Mouse (Mus musculus) neural tube, embryonic 10.5 days (tissue): ENCODE results near the gene Bend3.

Source experiments
- DNase-seq: peaks from one replicate; pipeline ENCODE4 v3.0.0-alpha.2; 2017; ENCODE audit warnings: low spot score; ENCODE audit errors: extremely low spot score

The Bend3 gene

DNA sequence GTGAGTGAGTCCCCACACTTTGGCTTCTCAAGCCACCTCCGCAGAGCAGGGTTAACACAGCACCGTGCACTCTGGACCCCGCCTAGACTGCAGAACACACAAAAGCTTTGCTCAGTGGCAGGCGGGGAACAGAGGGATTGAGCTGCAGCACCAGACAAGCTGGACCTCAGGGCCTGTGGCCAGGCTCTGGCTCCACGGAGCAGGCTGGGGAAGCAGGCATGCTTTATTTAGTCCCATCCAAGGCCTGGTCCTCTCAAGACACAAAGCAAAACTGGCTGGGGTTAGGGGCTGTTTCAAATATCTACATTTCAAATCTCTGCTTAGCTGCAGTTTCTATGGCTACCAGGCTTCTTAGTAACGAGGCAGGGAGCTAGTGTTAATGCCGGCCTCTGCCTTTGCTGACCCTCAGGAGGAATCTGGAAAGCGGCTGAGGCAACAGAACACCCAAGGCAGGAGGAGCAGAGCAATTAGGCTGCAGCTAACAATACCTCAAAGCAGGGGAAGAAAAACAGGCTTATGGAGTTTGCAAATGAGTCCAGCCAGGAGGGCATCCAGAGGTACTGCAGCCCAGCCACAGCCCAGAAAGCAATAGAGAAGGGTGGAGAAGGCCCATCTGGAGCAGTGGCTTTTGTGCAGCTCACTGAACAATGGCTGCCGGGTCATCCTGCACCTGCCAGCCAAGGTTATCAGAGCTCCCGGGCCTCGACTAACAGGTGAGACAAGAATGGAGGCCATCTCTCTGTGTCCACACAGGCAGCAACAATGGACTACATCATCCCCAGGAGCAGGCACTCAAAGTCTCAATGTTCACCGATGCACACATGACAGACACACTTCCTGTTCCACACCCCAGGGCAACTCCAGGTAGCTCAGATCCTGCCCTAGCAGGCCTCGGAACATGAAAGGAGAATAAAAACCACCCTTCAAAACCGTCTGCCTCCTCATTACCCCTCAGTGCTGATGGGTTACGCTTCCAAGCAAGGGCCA, 48.9 kb downstream of the Bend3 start:
- DNase-seq = peak; percentile 18

DNA sequence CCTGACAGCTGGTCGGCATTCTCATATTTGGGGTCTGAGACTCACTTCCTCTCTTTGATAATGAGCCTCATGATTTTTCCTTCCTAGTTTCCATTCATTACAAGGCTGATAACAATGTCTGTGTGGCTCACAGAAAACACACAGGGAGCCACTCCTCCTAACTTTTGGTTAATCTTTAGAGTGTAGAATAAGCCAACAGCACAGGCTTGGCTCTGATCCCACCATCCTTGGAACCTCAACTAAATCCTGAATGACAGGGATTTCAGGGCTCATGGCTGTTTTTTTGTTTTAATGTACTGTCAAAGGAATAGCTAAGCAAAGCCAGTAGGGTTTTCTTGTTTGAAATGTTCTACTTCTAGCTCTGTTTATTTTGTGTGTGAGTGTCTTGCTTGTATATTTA, 55.8 kb downstream of the Bend3 start:
- DNase-seq = no peak

DNA sequence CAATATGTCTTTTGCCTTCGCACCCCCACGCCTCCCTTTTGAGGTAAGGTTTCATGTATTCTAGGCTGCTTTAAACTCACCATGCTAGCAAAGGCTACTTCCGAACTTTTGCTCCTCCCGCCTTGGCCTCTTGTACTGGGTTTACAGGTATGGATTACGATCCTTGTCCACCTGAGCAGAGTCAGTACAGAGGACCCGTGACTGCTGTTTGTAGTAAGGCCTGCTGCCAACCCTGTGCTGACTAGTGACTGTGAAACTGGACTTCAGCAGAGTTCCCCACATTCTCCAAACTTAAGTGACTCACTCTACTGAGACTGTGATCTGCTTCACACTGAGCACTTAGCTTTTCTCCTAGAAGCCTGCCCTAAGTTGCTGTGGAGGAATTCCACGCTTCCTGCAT, 59.0 kb downstream of the Bend3 start:
- no peak for DNase-seq

DNA sequence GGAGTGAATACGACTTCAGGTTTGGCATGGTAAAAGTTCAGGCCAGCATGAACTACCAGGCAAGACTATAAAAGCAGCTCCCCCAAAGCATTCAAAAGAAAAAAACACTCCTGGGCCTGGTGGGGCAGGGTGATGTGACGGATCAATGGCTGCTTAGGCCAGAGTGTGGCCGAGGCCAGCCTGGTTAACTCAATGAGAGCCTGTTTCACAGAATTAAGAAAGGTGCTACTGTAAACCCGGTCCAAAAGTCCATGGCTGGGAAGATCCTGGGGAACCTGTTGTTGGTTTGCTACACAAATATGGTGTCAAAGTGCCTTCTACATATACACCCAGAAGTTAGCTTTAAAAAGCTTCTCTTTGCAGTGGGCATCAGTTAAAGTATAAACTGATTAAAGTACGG, 60.2 kb downstream of the Bend3 start:
- DNase-seq = no peak

DNA sequence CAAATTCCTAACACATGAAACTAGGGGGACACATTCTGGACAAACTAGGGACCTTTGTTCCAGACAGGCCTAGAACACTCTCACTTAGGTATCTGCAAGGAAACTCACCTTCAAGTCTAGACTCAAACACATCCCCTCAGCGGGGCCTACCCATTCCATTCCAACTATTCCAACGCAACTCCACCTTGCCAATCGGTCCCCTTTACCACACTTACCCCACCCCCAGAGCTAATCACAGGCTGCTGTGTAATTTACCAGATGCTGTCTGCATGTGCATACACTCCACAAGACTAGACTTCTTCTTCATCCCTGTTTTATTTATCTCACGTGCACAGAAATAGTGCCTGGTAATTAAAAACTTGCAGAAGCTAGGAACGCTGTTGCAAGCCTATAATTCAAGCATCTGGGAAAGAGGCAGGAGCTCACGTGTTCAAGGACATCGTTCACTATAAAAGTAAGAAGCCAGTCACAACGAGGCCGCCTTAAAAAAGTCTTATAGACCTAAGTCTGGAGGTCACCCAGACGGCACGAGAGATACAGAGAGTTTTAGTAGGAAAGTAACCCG, 61.2 kb downstream of the Bend3 start:
- DNase-seq = no peak

DNA sequence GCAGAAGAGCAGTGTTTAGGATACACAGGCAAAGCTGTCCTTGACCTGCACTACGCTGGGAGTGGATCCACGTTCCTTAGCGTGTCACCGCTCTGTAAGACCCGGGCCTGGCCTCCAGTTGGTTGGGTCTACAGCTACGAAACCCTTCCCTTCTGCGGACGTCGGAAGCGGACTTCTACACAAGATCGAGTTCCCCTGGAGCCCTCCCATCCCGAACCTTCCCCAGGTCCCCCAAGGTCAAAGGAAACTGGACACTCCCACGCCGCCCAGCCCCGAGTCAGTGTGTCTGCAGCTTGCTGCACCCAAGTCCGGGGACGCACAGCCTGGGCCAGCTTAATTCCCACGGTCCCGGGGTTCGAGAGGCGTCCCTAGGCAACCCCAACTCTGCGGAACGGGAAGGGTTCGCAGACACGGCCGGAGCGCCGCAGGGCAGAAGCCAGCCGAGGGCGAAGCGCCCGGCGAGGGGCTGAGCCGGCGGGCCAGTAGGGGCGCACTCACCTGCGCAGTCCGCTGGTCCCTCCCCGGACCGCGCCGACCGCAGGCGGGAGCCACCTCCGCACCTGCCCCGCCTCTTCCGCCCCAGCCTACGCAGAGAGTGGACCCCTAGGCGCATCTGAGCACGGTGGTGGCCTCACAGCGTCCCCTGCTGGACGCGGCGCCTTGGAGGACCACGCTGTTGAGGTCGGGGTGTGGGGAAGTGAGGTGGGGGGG, 62.0 kb downstream of the Bend3 start, which contains the start of gene 1700021F05Rik:
TSS of gene 1700021F05Rik (minus strand) at position 553 of the 711 bp plus-strand sequence.
- peak; percentile 97 for DNase-seq

DNA sequence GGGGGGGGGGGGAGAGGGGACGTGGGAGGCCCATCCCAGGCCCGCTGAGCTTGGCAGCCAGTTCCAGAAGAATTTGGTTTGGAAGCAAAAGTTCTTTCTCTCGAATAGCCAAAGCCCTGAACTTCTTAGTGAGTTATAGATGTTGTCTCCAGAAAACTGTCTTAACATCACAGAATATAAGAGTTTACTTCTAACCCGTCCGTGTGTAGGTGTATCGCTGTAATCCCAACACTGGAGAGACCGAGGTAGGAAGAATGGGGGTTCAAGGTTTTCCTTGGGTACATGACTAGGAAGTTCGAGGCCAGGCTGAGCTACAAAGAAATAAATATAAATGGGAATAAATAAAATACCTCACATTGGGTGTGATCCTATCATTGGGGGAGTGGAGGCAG, 62.5 kb downstream of the Bend3 start:
- no peak for DNase-seq

DNA sequence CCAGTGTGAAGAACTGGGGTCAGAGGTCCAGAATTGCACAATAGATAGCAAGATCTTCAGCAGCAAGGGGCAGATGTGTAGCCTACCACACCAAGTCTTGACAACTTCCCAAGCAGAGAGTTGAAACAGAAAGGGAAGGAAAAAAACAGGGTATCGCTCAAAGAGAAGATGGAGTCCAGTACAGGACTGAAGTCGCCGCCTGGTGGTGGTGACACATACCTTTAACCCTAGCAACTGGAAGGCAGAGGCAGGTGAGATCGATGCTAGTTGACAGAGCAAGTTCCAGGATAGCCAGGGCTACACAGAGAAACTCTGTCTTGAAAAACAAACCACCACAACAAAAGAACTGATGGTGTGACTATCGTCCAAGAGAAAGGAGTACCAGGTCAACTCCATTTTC, 70.8 kb downstream of the Bend3 start:
- no peak for DNase-seq

DNA sequence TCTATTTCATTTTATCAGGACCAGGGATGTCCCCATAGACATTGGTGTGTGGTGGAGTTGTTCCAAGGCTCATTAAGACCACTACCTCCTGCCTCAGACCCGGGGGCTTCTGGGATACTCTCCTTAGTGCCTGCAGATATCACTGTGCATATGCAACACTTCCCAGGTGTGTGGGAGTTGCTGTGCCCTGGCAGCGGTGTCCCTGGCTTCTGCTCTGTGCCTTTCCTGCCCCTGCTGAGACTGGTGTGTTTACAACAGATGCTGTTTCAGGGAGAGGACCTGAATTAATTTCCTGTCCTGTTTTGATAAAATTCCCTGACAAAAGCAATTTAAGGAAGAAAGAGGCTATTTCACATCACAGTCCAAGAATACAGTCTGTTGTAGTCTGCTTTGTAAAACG, 72.3 kb downstream of the Bend3 start:
- no peak for DNase-seq

DNA sequence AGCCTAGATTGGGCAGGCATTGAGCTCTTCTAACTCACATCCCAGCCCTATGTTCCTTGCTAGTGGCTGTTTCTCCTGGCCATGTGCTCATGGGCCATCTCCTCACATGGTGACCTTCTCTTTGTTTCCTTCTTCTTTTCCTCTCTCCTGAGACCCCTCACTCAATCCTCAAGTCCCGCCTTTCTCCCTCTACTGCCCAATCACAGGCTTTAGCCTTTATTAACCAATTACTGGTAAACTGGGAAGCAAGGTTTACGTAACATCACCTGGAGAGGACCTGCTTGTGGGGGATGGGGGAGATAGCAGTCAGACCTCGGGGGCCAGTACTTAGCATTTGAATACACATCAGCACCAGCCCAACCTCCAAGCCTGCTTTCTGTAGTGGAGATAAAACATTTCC, 72.8 kb downstream of the Bend3 start:
- DNase-seq = no peak

DNA sequence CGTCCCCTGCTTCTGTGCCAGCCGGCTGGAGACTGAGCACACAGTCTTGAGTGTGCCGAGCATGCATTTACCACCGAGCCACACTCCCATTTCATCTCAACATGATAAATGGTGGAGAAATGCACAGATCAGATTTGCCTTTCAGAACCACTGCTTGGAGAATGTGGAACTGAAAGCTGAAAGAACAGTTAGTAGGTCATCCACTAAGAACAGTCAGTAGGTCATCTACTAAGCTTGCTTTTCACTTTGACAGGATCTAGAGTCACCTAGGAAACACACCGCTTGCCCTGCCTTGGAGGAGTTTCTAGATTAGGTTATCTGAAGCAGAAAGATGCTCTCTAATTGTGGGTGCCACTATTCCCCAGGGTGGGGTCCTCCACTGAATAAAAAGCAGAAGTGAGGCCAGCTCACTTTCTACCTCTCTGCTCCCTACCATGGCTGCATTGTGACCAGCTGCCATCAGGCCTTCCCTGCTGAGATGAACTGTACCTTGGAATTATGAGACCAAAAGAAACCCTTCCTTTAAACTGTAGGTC, 79.1 kb downstream of the Bend3 start:
- no peak for DNase-seq

DNA sequence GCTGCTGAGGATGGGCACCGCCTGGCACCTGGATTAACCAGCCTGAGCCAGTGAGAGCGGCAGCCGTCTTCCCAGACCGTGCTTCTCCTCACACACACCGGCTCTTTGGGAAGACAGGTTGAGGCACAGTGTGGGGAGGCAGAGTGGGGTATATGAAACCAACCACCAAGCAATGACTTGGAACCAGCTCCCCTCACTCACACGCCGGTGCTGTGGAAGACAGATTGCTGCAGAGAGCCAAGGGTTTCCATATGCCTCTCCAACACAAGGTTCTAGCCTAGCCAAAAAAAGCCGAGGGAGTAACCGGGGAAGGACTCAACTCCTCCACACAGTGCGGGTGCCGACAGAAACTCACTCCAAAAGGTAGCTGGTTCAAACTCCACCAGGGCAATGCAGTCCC, 80.7 kb downstream of the Bend3 start:
- no peak for DNase-seq

DNA sequence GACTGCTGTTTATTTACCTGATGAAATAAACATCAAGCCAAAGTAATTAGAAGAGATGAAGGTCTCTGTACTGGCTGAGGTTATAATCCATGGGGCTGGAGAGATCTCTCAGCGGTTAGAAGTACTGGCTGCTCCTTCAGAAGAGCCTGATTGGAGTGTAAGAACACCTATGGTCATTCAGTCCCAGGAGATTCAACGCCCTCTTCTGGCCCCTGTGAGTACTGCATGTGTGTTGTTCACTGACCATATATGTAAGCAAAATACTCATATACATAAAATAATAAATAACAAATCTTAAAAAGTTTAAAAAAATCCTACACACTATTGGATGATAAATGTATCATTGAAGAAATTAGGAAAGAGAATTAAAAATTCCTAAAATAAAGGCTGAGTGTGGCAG, 82.1 kb downstream of the Bend3 start:
- DNase-seq = no peak

DNA sequence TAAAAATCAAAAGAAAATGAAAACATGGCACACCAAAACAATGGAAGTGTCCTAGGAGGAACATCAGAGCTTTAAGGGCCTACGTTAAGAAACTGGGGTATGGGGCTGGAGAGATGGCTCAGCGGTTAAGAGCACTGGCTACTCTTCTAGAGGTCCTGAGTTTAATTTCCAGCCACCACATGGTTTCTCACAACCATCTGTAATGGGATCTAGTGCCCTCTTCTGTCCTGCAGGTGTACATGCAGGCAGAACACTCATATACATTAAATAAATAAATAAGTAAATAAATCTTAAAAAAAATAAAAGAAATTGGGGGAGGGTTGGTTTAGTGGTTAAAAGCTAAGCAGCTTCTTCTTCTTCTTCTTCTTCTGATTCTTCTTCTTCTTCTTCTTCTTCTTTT, 82.7 kb downstream of the Bend3 start:
- no peak for DNase-seq
